Mouse (Mus musculus) olfactory bulb, adult 2 months (tissue): ENCODE measurements around the gene Get4. TPM values are rescaled to one million over a fixed set of nuclear protein-coding genes. Genes with fewer than 3 reads are reported as not detected.

Source experiments
- H3K27ac ChIP-seq: fragments of 200-500 bp; 2 replicates; pipeline ENCODE4 v1.5.1; 2012; ENCODE audit warnings: low read depth, low read length; ENCODE audit not compliant: insufficient read depth
- H3K4me1 ChIP-seq: fragments of 200-500 bp; 2 replicates; pipeline ENCODE4 v1.6.1; 2012; ENCODE audit warnings: low read length; ENCODE audit not compliant: control insufficient read depth, insufficient read depth
- H3K4me3 ChIP-seq: fragments of 200-500 bp; 2 replicates; pipeline ENCODE4 v1.5.1; 2012; ENCODE audit warnings: mild to moderate bottlenecking, low read depth, low read length, moderate library complexity; ENCODE audit not compliant: insufficient read depth
- CTCF ChIP-seq: fragments of 200-500 bp; IDR thresholded peaks from 2 replicates; pipeline ENCODE4 v1.5.1; 2012; ENCODE audit warnings: low read depth, mild to moderate bottlenecking, low read length, moderate library complexity; ENCODE audit not compliant: insufficient read depth
- POLR2A ChIP-seq: fragments of 200-500 bp; IDR thresholded peaks from 2 replicates; pipeline ENCODE4 v1.6.1; 2012; ENCODE audit warnings: mild to moderate bottlenecking, low read depth, low read length, moderate library complexity; ENCODE audit not compliant: insufficient read depth
- WGBS: fragments of 180-500 bp; shearing (Covaris S2); methylation state at CpG from one replicate; pipeline ENCODE4 v1.1.7; 2018; 5-methylcytosine and 5-hydroxymethylcytosine counted together
- polyA plus RNA-seq: library from polyadenylated mRNA; stranded (reverse); fragments of >200 nt; gene quantifications from 2 replicates; pipeline ENCODE4 v1.2.4, GENCODE M21; 2012; ENCODE audit warnings: low replicate concordance; ENCODE audit not compliant: missing spikeins, insufficient read depth, insufficient read length

The Get4 gene
- polyA plus RNA-seq, 1 experiment, result not detected

DNA sequence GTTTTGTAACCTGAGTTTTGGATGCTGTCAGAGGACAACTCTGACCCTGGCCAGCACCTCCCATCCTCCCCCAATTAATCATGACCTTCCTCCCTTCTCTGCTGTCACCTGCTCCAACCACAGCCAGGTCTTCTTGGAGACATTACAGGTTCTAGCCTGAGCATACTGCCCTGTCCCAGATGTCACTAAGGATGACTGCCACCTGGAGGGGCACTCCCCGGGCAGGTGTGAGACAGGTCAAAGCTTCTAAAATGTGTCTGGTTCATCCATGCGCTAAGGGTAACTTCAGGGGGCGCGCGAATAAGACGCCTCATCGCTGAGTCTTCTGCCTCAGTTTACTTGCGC lies 416 bp upstream of the Get4 start:
- H3K27ac ChIP-seq, result peak overlapping the region; percentile 85
- peaks cover 19% of the 10 kb centered on the region for H3K4me1 ChIP-seq
- WGBS, result under 1% methylated on average over 8 of the region's 8 CpGs
- TF ChIP-seq POLR2A (no peak), CTCF (no peak)
- H3K4me3 ChIP-seq, result peak overlapping the region; percentile 89

DNA sequence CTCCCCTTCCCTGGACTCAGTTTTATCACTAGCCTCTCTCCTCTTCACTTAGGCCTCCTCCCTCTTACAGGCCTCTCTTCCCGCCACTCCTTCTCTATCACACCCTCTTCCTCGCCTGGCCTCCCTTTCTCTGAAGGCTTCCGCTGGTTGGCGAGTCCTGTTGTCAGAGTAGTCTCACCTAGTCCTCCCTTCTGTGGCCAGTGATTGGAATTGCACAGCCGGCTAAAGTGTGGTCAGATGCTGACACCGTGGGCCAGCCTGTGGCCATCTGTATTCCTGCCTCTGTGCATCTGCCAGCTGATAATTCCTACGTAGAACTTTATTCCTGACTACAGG lies 754 bp downstream of the Get4 start:
- peak overlapping the region; percentile 89 for H3K4me3 ChIP-seq
- TF ChIP-seq POLR2A, result no peak
- TF ChIP-seq CTCF, result no peak
- under 1% methylated on average over 7 of the region's 7 CpGs for WGBS
- peaks cover 24% of the 10 kb centered on the region for H3K4me1 ChIP-seq
- peak overlapping the region; percentile 18 for H3K27ac ChIP-seq

DNA sequence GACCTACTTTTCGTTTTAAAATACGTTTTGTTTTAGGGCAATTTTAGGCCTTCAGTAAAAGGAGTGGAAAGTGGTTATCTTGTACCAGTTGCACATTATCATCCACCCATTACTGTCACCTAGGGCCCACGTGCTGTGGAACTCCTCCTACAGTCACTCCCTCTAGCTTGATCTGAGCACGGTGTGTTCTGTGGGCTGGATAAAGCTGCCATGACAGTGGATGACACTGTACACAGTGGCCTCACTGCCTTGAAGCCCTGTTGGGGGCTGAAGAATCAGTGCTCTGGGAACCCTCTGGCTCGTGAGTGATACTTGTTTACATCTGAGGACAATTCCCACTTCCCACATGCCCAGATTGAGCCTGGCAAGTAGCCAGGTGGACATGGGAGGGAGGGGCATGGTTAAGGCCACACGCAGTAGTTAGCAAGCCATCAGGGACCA lies 1.2 kb downstream of the Get4 start:
- 1% methylated on average over 6 of the region's 6 CpGs for WGBS
- H3K27ac ChIP-seq, result no peak overlapping the region; the same call in 1 of the 2 replicates
- TF ChIP-seq POLR2A (no peak), CTCF (no peak)
- H3K4me3 ChIP-seq, result peak overlapping the region; percentile 89
- H3K4me1 ChIP-seq, result peaks cover 24% of the 10 kb centered on the region

DNA sequence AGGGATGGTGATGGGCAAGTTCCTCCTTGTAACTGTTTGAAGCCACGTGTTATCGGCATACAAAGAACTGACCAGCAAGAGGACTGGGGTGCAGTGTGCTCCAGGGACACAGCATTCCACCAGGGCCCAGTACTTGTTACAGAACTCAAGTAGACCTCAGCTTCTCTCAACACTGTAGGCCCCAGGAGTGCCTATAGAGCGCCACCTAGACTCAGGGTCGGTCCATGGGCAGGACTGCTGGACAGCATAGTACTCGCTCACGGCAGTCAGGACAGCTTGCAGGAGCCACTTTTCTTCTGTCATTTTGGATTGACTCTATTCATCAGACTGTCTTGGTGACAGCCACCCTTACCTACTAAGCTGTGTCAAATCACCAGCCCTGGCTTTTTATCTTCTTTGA lies 2.8 kb downstream of the Get4 start:
- Histone ChIP-seq H3K4me3 (no peak overlapping the region), H3K4me1 (peaks cover 26% of the 10 kb centered on the region), H3K27ac (no peak overlapping the region)
- TF ChIP-seq POLR2A (no peak), CTCF (no peak)
- 80% methylated on average over 6 of the region's 6 CpGs for WGBS

DNA sequence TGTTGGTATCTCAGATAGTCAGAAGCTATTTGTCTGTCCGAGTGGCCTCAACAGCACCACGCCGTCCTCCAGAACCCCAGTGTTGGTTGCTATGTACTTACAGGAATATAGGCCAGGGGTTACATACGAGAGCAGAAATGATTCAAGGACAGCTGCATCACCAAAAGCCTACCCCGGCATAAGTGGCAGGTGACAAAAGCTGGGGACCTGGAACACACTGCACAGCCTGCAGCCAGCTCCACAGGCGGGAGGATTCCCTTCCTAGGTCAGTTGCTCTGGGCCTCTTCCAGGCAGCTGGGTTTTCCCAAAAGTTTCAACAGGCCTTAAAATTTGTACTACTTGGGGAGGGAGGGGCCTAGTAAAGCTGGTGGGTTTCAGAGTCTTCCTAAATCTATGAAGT lies 3.7 kb downstream of the Get4 start:
- Histone ChIP-seq H3K4me3 (no peak overlapping the region), H3K4me1 (peaks cover 26% of the 10 kb centered on the region), H3K27ac (no peak overlapping the region)
- 85% methylated on average over 6 of the region's 6 CpGs for WGBS
- no peak for TF ChIP-seq CTCF
- TF ChIP-seq POLR2A, result no peak

DNA sequence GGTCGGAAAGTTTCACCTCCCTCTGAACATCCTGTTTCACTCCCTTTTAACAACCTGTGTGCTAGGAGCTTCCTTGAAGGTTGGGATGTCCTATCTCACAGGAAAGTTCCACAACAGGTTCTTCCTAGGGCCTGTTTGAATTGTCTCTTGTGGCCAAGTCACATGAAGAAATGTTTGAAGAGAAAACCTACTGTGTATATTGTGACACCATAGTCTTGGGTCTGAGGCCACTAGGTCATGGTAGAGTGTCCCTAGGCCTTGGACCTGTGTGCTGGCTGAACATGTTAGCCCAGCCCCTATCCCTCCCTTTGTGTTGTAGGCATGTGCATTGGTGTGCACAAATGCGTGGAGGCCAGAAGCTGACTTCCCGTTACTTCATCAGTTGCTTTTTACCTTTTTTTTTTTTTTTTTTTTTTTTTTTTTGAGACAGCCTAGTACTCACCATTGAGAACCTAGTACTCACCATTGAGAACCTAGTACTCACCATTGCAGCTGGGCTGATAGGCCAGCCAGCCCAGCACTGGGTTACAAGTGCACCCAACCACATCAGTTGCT lies 4.2 kb downstream of the Get4 start:
- Histone ChIP-seq H3K27ac (no peak overlapping the region), H3K4me1 (peaks cover 26% of the 10 kb centered on the region), H3K4me3 (no peak overlapping the region)
- 79% methylated on average over 3 of the region's 3 CpGs for WGBS
- TF ChIP-seq CTCF, result no peak
- no peak for TF ChIP-seq POLR2A

DNA sequence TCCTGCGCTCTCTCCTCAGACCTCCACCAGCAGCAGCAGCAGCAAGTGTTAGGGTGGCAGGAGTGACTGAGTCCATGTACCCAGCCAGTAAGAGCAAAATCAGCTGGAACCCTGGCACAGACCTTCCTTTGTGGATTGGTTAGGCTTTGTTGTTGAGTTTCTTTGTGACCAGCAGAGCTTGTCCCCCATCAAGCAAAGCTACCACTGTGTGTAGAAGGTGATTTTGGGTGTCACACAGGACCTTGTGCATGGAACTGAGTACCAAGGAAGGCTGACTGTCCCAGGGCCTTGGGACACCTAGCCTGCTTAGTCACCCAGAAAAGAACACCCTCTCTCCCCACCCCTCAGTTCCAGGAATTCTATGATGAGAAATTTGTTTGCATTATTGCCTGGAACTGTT lies 5.1 kb downstream of the Get4 start:
- H3K4me3 ChIP-seq, result no peak overlapping the region
- TF ChIP-seq CTCF (no peak), POLR2A (no peak)
- no peak overlapping the region for H3K27ac ChIP-seq
- H3K4me1 ChIP-seq, result peaks cover 23% of the 10 kb centered on the region
- 89% methylated on average over 1 of the region's 1 CpGs for WGBS

DNA sequence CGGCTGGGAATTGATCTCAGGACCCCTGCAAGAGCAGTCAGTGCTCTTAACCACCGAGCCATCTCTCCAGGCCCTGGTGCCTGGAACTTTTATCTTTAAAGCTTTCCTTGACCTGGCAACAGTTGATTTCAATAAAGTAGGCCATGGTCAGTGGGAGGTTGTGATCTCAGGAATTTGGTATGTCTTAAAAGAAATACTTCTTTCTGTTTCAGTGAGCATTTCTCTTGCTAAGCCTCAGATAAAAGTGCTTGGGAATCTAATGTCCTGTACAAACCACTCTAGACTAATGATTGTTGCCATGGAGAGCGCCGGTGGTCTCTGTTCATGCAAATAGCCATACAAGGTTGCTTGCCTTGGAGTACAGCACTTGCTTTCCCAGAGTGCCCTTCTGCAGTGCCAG lies 5.7 kb downstream of the Get4 start:
- 42% methylated on average over 4 of the region's 4 CpGs for WGBS
- Histone ChIP-seq H3K4me3 (no peak overlapping the region), H3K4me1 (peaks cover 23% of the 10 kb centered on the region), H3K27ac (no peak overlapping the region)
- TF ChIP-seq CTCF (no peak), POLR2A (no peak)

DNA sequence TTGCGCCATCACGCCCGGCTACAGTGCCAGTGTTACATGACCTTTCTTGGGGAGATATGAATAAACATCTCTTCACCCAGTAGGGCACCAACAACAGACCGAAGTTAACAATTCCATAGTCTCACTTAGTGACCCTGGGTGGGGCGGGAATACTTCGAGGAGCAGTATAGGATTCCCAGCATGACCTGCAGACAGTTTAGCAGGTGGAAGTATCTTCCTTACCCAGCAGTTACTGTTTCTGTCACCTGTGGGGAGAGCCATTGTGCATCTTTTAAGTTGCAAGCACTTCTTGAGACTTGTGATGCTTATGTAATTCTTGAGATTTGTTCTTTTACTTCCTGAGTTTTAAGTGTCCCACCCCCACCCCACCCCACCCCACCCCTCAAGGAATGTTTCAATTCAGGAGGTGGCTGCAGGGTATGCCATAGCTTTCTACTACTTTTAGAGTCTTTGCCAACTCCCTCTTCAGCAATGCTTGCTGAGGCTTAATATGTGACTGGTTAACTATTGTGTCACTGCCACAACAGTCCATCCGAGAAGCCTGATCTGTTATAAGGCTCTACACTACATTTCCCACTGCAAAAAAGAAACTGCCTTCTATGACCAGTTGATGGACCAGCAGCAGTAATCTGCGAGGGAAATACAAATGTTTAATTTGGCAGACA lies 6.4 kb downstream of the Get4 start:
- H3K4me1 ChIP-seq, result peaks cover 20% of the 10 kb centered on the region
- WGBS, result 82% methylated on average over 8 of the region's 8 CpGs
- no peak overlapping the region for H3K4me3 ChIP-seq
- TF ChIP-seq CTCF, result no peak
- TF ChIP-seq POLR2A, result no peak
- H3K27ac ChIP-seq, result no peak overlapping the region

DNA sequence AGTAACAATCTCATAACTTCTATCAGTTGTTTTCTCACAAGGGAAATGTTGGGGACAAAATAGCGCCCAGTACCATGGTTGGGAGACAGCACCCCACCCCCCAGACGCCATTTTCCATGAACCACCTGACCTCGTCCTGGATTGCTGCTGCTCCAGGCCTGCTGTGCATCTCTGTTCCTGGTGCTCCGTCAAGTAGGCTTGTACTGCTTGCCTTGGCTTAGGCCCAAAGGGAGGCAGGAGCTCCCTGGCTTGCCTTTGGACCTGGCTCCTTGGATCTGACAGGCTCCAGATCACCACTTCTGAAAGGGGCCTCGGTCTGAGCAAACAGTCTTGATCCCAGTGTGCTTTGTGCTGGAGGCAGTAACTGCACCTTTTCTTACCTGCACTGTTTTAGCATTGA lies 7.7 kb downstream of the Get4 start:
- 59% methylated on average over 5 of the region's 5 CpGs for WGBS
- Histone ChIP-seq H3K4me1 (peaks cover 14% of the 10 kb centered on the region), H3K27ac (no peak overlapping the region), H3K4me3 (no peak overlapping the region)
- TF ChIP-seq POLR2A (no peak), CTCF (no peak)
